Mouse (Mus musculus) T-cell, adult 66 days (primary cell): ENCODE data around the gene Wnk4. TPM values are rescaled to one million over a fixed set of nuclear protein-coding genes. Genes with fewer than 3 reads are reported as not detected.

Source experiments
- total RNA-seq, 2 experiments: library from RNA; stranded (reverse); gene quantifications; 3 replicates in 1 of 2; 4 replicates in 1 of 2; pipeline ENCODE4 v1.2.4; 2023

Gene Wnk4
- total RNA-seq: 1 to 10 TPM; 1.2 to 1.8 TPM

GRCm38 (mm10) chr11:101259948-101260825 lies at the start of gene Wnk4:
Wnk4 (plus strand) TSS chr11:101260567.

GRCm38 (mm10) chr11:101226065-101226701 lies 34.2 kb upstream of the Wnk4 start, which contains the start of gene Ezh1:
Ezh1 (minus strand) TSS chr11:101226463.

GRCm38 (mm10) chr11:101245855-101246701 lies 14.3 kb upstream of the Wnk4 start, which contains the start of gene Ramp2:
Ramp2 (plus strand) TSS chr11:101246028.

GRCm38 (mm10) chr11:101253613-101254389 lies 6.6 kb upstream of the Wnk4 start, which contains the start of gene Vps25:
Vps25 (plus strand) TSS chr11:101253707.

GRCm38 (mm10) chr11:101278223-101279192 lies 18.1 kb downstream of the Wnk4 start, which contains the start of the genes Cntd1 and Coa3:
Cntd1 (plus strand) TSS chr11:101279012.
Coa3 (minus strand) TSS chr11:101279114.

GRCm38 (mm10) chr11:101302004-101302798 lies 41.8 kb downstream of the Wnk4 start, which contains the start of gene Becn1:
Becn1 (minus strand) TSS chr11:101302286.

GRCm38 (mm10) chr11:101315665-101316500 lies 55.5 kb downstream of the Wnk4 start, which contains the start of gene Psme3:
Psme3 (plus strand) TSS chr11:101316213.

GRCm38 (mm10) chr11:101324763-101325162 lies 64.4 kb downstream of the Wnk4 start, which contains the start of gene Aoc2:
Aoc2 (plus strand) TSS chr11:101325063.

Other genes starting within 250 kb of the Wnk4 start
- 10 to 100 TPM in 1 of 2 experiments, 1 to 10 TPM in 1; 8.9 to 17.3 TPM for gene Naglu, start 190.6 kb upstream of the Wnk4 start, total RNA-seq
- 1 to 10 TPM; 1.3 to 1.7 TPM for gene Hsd17b1, start 182.2 kb upstream of the Wnk4 start, total RNA-seq
- gene Coasy, start 178.0 kb upstream of the Wnk4 start, total RNA-seq: 10 to 100 TPM; 12.7 to 17.8 TPM
- 10 to 100 TPM; 37.2 to 41.9 TPM for gene Mlx, start 173.3 kb upstream of the Wnk4 start, total RNA-seq
- 1 to 10 TPM; 2.7 to 4.0 TPM for gene Psmc3ip, start 165.1 kb upstream of the Wnk4 start, total RNA-seq
- gene Retreg3, start 140.7 kb upstream of the Wnk4 start, total RNA-seq: 10 to 100 TPM; 80.7 to 89.4 TPM
- gene Tubg1, start 140.6 kb upstream of the Wnk4 start, total RNA-seq: 10 to 100 TPM; 16.2 to 19.9 TPM
- gene Tubg2, start 104.7 kb upstream of the Wnk4 start, total RNA-seq: 1 to 10 TPM; 2.3 to 2.7 TPM
- gene Cntnap1, start 90.0 kb upstream of the Wnk4 start, total RNA-seq: under 1 TPM; 0.24 to 0.44 TPM
- gene Plekhh3, start 89.2 kb upstream of the Wnk4 start, total RNA-seq: 1 to 10 TPM in 1 of 2 experiments, under 1 TPM in 1; 0.73 to 1.1 TPM
- gene Ccr10, start 85.1 kb upstream of the Wnk4 start, total RNA-seq: 1 to 10 TPM in 1 of 2 experiments, under 1 TPM in 1; 0.44 to 1.5 TPM
- gene Ezh1, start 34.1 kb upstream of the Wnk4 start, total RNA-seq: 10 to 100 TPM; 89.4 to 98.1 TPM
- not detected for gene Ramp2, start 14.5 kb upstream of the Wnk4 start, total RNA-seq
- gene Vps25, start 6.9 kb upstream of the Wnk4 start, total RNA-seq: 10 to 100 TPM; 62.5 to 71.6 TPM
- gene Cntd1, start 18.4 kb downstream of the Wnk4 start, total RNA-seq: not detected
- 10 to 100 TPM; 38.7 to 39.1 TPM for gene Coa3, start 18.5 kb downstream of the Wnk4 start, total RNA-seq
- 100 to 1,000 TPM; 207 to 215 TPM for gene Becn1, start 41.7 kb downstream of the Wnk4 start, total RNA-seq
- gene Psme3, start 55.6 kb downstream of the Wnk4 start, total RNA-seq: 100 to 1,000 TPM; 126 to 147 TPM
- gene Aoc2, start 64.5 kb downstream of the Wnk4 start, total RNA-seq: 10 to 100 TPM; 23.2 to 25.3 TPM
- gene Aoc3, start 70.0 kb downstream of the Wnk4 start, total RNA-seq: 1 to 10 TPM in 1 of 2 experiments, under 1 TPM in 1; 0.73 to 1.1 TPM
- not detected for gene G6pc, start 107.0 kb downstream of the Wnk4 start, total RNA-seq
- 10 to 100 TPM; 23.3 to 30.8 TPM for gene Aarsd1, start 157.0 kb downstream of the Wnk4 start, total RNA-seq
- gene Gm27029, start 164.2 kb downstream of the Wnk4 start, total RNA-seq: 1 to 10 TPM in 1 of 2 experiments, under 1 TPM in 1; 0.90 to 1.3 TPM
- 10 to 100 TPM; 25.2 to 27.6 TPM for gene Rundc1, start 164.5 kb downstream of the Wnk4 start, total RNA-seq
- gene Ptges3l, start 164.8 kb downstream of the Wnk4 start, total RNA-seq: 1 to 10 TPM; 5.3 to 8.5 TPM
- 100 to 1,000 TPM; 134 to 149 TPM for gene Rpl27, start 181.7 kb downstream of the Wnk4 start, total RNA-seq
- 10 to 100 TPM; 69.1 to 70.5 TPM for gene Ifi35, start 187.8 kb downstream of the Wnk4 start, total RNA-seq
- 1 to 10 TPM in 1 of 2 experiments, under 1 TPM in 1; 0.62 to 1.5 TPM for gene Rnd2, start 204.4 kb downstream of the Wnk4 start, total RNA-seq
- 10 to 100 TPM; 11.5 to 13.2 TPM for gene Vat1, start 205.7 kb downstream of the Wnk4 start, total RNA-seq